Mouse (Mus musculus) E14TG2a.4 (cell line): ENCODE results near the gene Rpl23.

Experiments
- H3K27me3 ChIP-seq: 2 replicates; pipeline ENCODE4 v1.6.1; 2014; ENCODE audit warnings: low read length, control low read depth; ENCODE audit not compliant: insufficient read depth
- H3K36me3 ChIP-seq: 2 replicates; pipeline ENCODE4 v1.6.1; 2014; ENCODE audit warnings: low read length, control low read depth; ENCODE audit not compliant: insufficient read depth
- H3K4me1 ChIP-seq: replicated peaks from 2 replicates; pipeline ENCODE4 v1.6.1; 2014; ENCODE audit warnings: low read depth, low read length, control low read depth
- H3K4me3 ChIP-seq: replicated peaks from 2 replicates; pipeline ENCODE4 v1.5.1; 2014; ENCODE audit warnings: mild to moderate bottlenecking, low read length
- H3K9me3 ChIP-seq: 2 replicates; pipeline ENCODE4 v1.6.1; 2014; ENCODE audit warnings: low read length, control low read depth
- CTCF ChIP-seq: conservative IDR thresholded peaks from 2 replicates; pipeline ENCODE4 v1.5.1; 2014; ENCODE audit warnings: low read length
- NANOG ChIP-seq: IDR thresholded peaks from 2 replicates; pipeline ENCODE4 v1.6.1; 2014; ENCODE audit warnings: borderline replicate concordance, low read length, mixed read lengths
- POU5F1 ChIP-seq: IDR thresholded peaks from 2 replicates; pipeline ENCODE4 v1.6.1; 2014; ENCODE audit warnings: low read length, borderline replicate concordance

The Rpl23 gene

GRCm38 (mm10) chr11:97781832-97782563 is at the start of gene Rpl23:
TSS of gene Rpl23 (minus strand) at chr11:97782437.
- peaks cover 50% of the 10 kb centered on the region for H3K36me3 ChIP-seq
- peak within 1 kb of the TSS; percentile 97 for H3K4me3 ChIP-seq
- no peaks in the 10 kb centered on the region for H3K9me3 ChIP-seq
- TF ChIP-seq POU5F1: no peak
- TF ChIP-seq CTCF: no peak
- no peak for TF ChIP-seq NANOG
- H3K27me3 ChIP-seq: no peaks in the 10 kb centered on the region
- peaks cover 50% of the 10 kb centered on the region for H3K4me1 ChIP-seq

- peaks cover 99% of the 10 kb centered on the region for H3K4me1 ChIP-seq
- TF ChIP-seq NANOG: no peak
- TF ChIP-seq POU5F1: no peak
- no peak for TF ChIP-seq CTCF
- H3K9me3 ChIP-seq: no peaks in the 10 kb centered on the region
- H3K27me3 ChIP-seq: no peaks in the 10 kb centered on the region
- no peak overlapping the region for H3K4me3 ChIP-seq
- peaks cover 98% of the 10 kb centered on the region for H3K36me3 ChIP-seq
These were observed 49.8 kb upstream of the Rpl23 start for GRCm38 (mm10) chr11:97832001-97832400.

- peaks cover 97% of the 10 kb centered on the region for H3K36me3 ChIP-seq
- H3K4me3 ChIP-seq: no peak overlapping the region; the same call in 1 of the 2 replicates
- peaks cover 99% of the 10 kb centered on the region for H3K4me1 ChIP-seq
- H3K9me3 ChIP-seq: no peaks in the 10 kb centered on the region
- H3K27me3 ChIP-seq: no peaks in the 10 kb centered on the region
- TF ChIP-seq NANOG: no peak
These were observed 48.3 kb upstream of the Rpl23 start for GRCm38 (mm10) chr11:97830501-97830900.

- H3K9me3 ChIP-seq: no peaks in the 10 kb centered on the region
- TF ChIP-seq CTCF (no peak), POU5F1 (no peak), NANOG (no peak)
- H3K4me1 ChIP-seq: peaks cover 99% of the 10 kb centered on the region
- peak overlapping the region; percentile 26 for H3K4me3 ChIP-seq
- peaks cover 97% of the 10 kb centered on the region for H3K36me3 ChIP-seq
- H3K27me3 ChIP-seq: no peaks in the 10 kb centered on the region
These were observed 47.8 kb upstream of the Rpl23 start for GRCm38 (mm10) chr11:97829913-97830476.

- H3K4me1 ChIP-seq: peaks cover 99% of the 10 kb centered on the region
- no peak for TF ChIP-seq NANOG
- no peak for TF ChIP-seq POU5F1
- TF ChIP-seq CTCF: no peak
- H3K27me3 ChIP-seq: no peaks in the 10 kb centered on the region
- H3K36me3 ChIP-seq: peaks cover 97% of the 10 kb centered on the region
- H3K9me3 ChIP-seq: no peaks in the 10 kb centered on the region
- peak overlapping the region; percentile 26; the same call in 1 of the 2 replicates for H3K4me3 ChIP-seq
These were observed 47.1 kb upstream of the Rpl23 start for GRCm38 (mm10) chr11:97829365-97829764.

GRCm38 (mm10) chr11:97827654-97828053 is 45.4 kb upstream of the Rpl23 start:
- Histone ChIP-seq H3K4me3 (no peak overlapping the region), H3K36me3 (peaks cover 95% of the 10 kb centered on the region), H3K27me3 (no peaks in the 10 kb centered on the region), H3K4me1 (peaks cover 97% of the 10 kb centered on the region), H3K9me3 (no peaks in the 10 kb centered on the region)
- TF ChIP-seq NANOG (no peak), POU5F1 (no peak), CTCF (no peak)

GRCm38 (mm10) chr11:97826414-97826813 is 44.2 kb upstream of the Rpl23 start:
- H3K4me3 ChIP-seq: peak overlapping the region; percentile 57
- TF ChIP-seq NANOG: no peak
- no peak for TF ChIP-seq POU5F1
- no peak for TF ChIP-seq CTCF
- peaks cover 96% of the 10 kb centered on the region for H3K36me3 ChIP-seq
- peaks cover 97% of the 10 kb centered on the region for H3K4me1 ChIP-seq
- no peaks in the 10 kb centered on the region for H3K27me3 ChIP-seq
- no peaks in the 10 kb centered on the region for H3K9me3 ChIP-seq

- peaks cover 97% of the 10 kb centered on the region for H3K36me3 ChIP-seq
- TF ChIP-seq CTCF (no peak), POU5F1 (no peak), NANOG (no peak)
- H3K9me3 ChIP-seq: no peaks in the 10 kb centered on the region
- H3K27me3 ChIP-seq: no peaks in the 10 kb centered on the region
- peak overlapping the region; percentile 57 for H3K4me3 ChIP-seq
- H3K4me1 ChIP-seq: peaks cover 98% of the 10 kb centered on the region
These were observed 43.7 kb upstream of the Rpl23 start for GRCm38 (mm10) chr11:97825971-97826370.
